Mouse (Mus musculus) ES-E14 (cell line): Measurements from ENCODE around the gene Aldh3a1. TPM values are rescaled to one million over a fixed set of nuclear protein-coding genes. Genes with fewer than 3 reads are reported as not detected.

Experiments
- DNase-seq: peaks from one replicate; pipeline ENCODE4 v3.0.0-alpha.2; 2013; ENCODE audit warnings: low read depth, low spot score
- H3K27ac ChIP-seq: 2 replicates; pipeline ENCODE4 v1.5.1; 2012; ENCODE audit warnings: low read depth, mild to moderate bottlenecking, low read length, moderate library complexity, mixed read lengths; ENCODE audit not compliant: poor library complexity, insufficient read depth, severe bottlenecking
- H3K36me3 ChIP-seq: 2 replicates; pipeline ENCODE4 v1.6.1; 2012; ENCODE audit warnings: mild to moderate bottlenecking, low read length, moderate library complexity, mixed read lengths; ENCODE audit not compliant: control insufficient read depth, poor library complexity, insufficient read depth, severe bottlenecking
- H3K4me1 ChIP-seq, 2 experiments: fragments of 150-350 bp in 1 of 2; sonication (generic) in 1 of 2; 2 replicates each; pipeline ENCODE4 v1.6.1; 2012; ENCODE audit warnings: low read length in 2 of 2, mild to moderate bottlenecking in 1 of 2, mixed read lengths in 1 of 2; ENCODE audit not compliant: control insufficient read depth in 2 of 2, insufficient read depth in 2 of 2, poor library complexity in 1 of 2
- H3K4me3 ChIP-seq, 2 experiments: fragments of 150-350 bp in 1 of 2; sonication (generic) in 1 of 2; 2 replicates each; pipeline ENCODE4 v1.5.1; 2012; ENCODE audit warnings: low read length in 2 of 2, low read depth in 1 of 2, mild to moderate bottlenecking in 1 of 2, mixed read lengths in 1 of 2; ENCODE audit not compliant: insufficient read depth in 1 of 2, poor library complexity in 1 of 2, severe bottlenecking in 1 of 2
- H3K9ac ChIP-seq: 2 replicates; pipeline ENCODE4 v1.6.1; 2012; ENCODE audit warnings: low read depth, mild to moderate bottlenecking, low read length, mixed read lengths; ENCODE audit not compliant: poor library complexity, insufficient read depth, severe bottlenecking
- H3K9me3 ChIP-seq: fragments of 150-350 bp; sonication (generic); 2 replicates; pipeline ENCODE4 v1.6.1; 2012; ENCODE audit warnings: low read depth, mild to moderate bottlenecking, low read length; ENCODE audit not compliant: control insufficient read depth, insufficient read depth
- CHD2 ChIP-seq: IDR thresholded peaks from 2 replicates; pipeline ENCODE4 v1.6.1; 2014; ENCODE audit warnings: mild to moderate bottlenecking, low read depth, low read length, inconsistent platforms
- HCFC1 ChIP-seq: IDR thresholded peaks from 2 replicates; pipeline ENCODE4 v1.6.1; 2012; ENCODE audit warnings: low read length, inconsistent platforms, borderline replicate concordance; ENCODE audit not compliant: insufficient read depth
- MAFK ChIP-seq: IDR thresholded peaks from 2 replicates; pipeline ENCODE4 v1.6.1; 2014; ENCODE audit warnings: mild to moderate bottlenecking, low read depth, low read length, inconsistent platforms; ENCODE audit not compliant: insufficient read depth
- ZC3H11A ChIP-seq: IDR thresholded peaks from 2 replicates; pipeline ENCODE4 v1.6.1; 2012; ENCODE audit warnings: low read depth, mild to moderate bottlenecking, inconsistent platforms, low read length, borderline replicate concordance
- ZNF384 ChIP-seq: IDR thresholded peaks from 2 replicates; pipeline ENCODE4 v1.6.1; 2012; ENCODE audit warnings: low read depth, low read length, inconsistent platforms
- in situ Hi-C, 2 experiments: fragments of 600-800 bp; cut with MboI; formaldehyde crosslinking; loops; one replicate each; pipeline ENCODE4 v1.15.1; 2025; ENCODE audit warnings: low sequenced_read_pairs in 2 of 2, inconsistent platforms in 1 of 2; ENCODE audit not compliant: unreplicated experiment in 2 of 2
- total RNA-seq: library from RNA; depleted of rRNA; stranded (reverse); fragments of 300-350 nt; gene quantifications from 2 replicates; pipeline ENCODE4 v1.2.3, GENCODE M21; 2012

Aldh3a1 gene
- total RNA-seq, 1 experiment = 1.2 TPM

GRCm38 (mm10) chr11:61224907-61225306, 17.6 kb downstream of the Aldh3a1 start:
- no peaks in the 10 kb centered on the region for H3K36me3 ChIP-seq
- TF ChIP-seq HCFC1 (no peak), CHD2 (no peak), MAFK (no peak)
- no peak for DNase-seq
- H3K9ac ChIP-seq = no peak overlapping the region
- H3K9me3 ChIP-seq = no peaks in the 10 kb centered on the region
- peaks cover 7 to 14% of the 10 kb centered on the region in 2 experiments; a peak in 2 of 4 replicates for H3K4me1 ChIP-seq
- in situ Hi-C loops = no loop called here
- no peak overlapping the region for H3K27ac ChIP-seq
- no peak overlapping the region for H3K4me3 ChIP-seq

- in situ Hi-C loops = no loop called here
- no peaks in the 10 kb centered on the region for H3K9me3 ChIP-seq
- no peak overlapping the region for H3K9ac ChIP-seq
- no peak overlapping the region for H3K4me3 ChIP-seq
- peaks cover 7 to 14% of the 10 kb centered on the region in 2 experiments; a peak in 2 of 4 replicates for H3K4me1 ChIP-seq
- no peak for DNase-seq
- TF ChIP-seq CHD2 (no peak), ZNF384 (no peak), ZC3H11A (no peak), HCFC1 (no peak), MAFK (no peak)
- H3K36me3 ChIP-seq = no peaks in the 10 kb centered on the region
- no peak overlapping the region for H3K27ac ChIP-seq
Observed at GRCm38 (mm10) chr11:61225511-61225910, 18.2 kb downstream of the Aldh3a1 start.

DNA sequence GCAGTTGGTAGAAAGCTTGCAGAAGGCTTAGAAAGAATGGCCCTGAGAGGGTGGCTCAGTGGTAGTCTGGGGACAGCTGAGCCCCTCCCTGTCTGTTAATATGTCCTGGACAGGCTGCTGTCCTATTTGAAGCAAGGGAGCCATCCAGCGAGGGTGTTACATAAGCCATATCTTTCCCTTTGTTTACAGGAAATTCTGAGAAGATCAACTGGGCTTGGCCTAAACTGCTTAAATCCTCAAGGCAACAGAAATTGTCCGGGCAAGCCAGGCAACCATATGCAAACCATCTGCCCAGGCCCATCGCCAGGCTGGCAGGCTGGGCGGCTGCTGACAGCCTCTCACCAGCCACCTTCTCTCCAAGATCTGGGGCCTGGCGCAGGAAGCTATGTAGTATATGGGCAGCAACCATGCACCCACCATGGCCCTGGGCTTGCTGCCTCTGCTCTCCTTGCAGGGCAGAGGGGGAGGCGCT, 18.6 kb downstream of the Aldh3a1 start:
- Histone ChIP-seq H3K9me3 (no peaks in the 10 kb centered on the region), H3K4me3 (no peak overlapping the region), H3K27ac (no peak overlapping the region), H3K9ac (no peak overlapping the region), H3K36me3 (no peaks in the 10 kb centered on the region), H3K4me1 (peaks cover 7 to 14% of the 10 kb centered on the region in 2 experiments; a peak in 2 of 4 replicates)
- in situ Hi-C loops = no loop called here
- no peak for DNase-seq
- TF ChIP-seq MAFK (no peak), CHD2 (no peak), ZNF384 (no peak), HCFC1 (no peak)

DNA sequence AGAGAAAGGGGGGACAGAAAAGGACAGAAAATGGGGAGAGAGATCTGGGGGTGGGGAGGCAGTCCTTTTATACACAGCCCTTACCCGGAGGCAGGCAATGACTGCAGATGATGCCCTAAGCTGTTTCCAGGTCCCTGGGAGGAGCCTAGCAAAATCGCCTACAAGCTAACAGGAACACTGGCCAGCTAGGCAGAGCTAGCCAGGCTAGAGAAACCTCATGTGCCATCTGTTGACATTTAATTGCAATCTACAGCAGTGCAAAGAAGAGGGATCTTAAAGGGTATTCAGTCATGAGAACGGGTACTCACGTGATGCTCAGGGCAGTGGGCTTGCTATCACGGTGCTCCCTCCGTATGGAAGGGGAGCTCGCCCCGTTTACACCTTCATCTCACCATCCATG, 20.5 kb downstream of the Aldh3a1 start:
- peaks cover 7 to 16% of the 10 kb centered on the region in 2 experiments; a peak in 2 of 4 replicates for H3K4me1 ChIP-seq

GRCm38 (mm10) chr11:61228406-61228805, 21.1 kb downstream of the Aldh3a1 start:
- TF ChIP-seq HCFC1 = no peak
- no peak for TF ChIP-seq CHD2
- TF ChIP-seq ZC3H11A = no peak
- no peak overlapping the region for H3K27ac ChIP-seq
- no peak for DNase-seq
- in situ Hi-C loops = no loop called here
- H3K9ac ChIP-seq = no peak overlapping the region
- H3K9me3 ChIP-seq = no peaks in the 10 kb centered on the region
- H3K4me3 ChIP-seq = no peak overlapping the region
- no peaks in the 10 kb centered on the region for H3K36me3 ChIP-seq
- H3K4me1 ChIP-seq = peaks cover 7 to 16% of the 10 kb centered on the region in 2 experiments; a peak in 2 of 4 replicates

More for the DNA sequence above, 20.5 kb downstream of the Aldh3a1 start:
- in situ Hi-C loops = no loop called here
- no peak for DNase-seq
- H3K9ac ChIP-seq = no peak overlapping the region
- H3K4me3 ChIP-seq = no peak overlapping the region
- no peaks in the 10 kb centered on the region for H3K36me3 ChIP-seq
- no peak overlapping the region for H3K27ac ChIP-seq
- H3K9me3 ChIP-seq = no peaks in the 10 kb centered on the region
- TF ChIP-seq MAFK (no peak), HCFC1 (no peak), ZC3H11A (no peak), ZNF384 (no peak), CHD2 (no peak)
